Mouse (Mus musculus): ENCODE measurements around the gene Cpne2.

DNA sequence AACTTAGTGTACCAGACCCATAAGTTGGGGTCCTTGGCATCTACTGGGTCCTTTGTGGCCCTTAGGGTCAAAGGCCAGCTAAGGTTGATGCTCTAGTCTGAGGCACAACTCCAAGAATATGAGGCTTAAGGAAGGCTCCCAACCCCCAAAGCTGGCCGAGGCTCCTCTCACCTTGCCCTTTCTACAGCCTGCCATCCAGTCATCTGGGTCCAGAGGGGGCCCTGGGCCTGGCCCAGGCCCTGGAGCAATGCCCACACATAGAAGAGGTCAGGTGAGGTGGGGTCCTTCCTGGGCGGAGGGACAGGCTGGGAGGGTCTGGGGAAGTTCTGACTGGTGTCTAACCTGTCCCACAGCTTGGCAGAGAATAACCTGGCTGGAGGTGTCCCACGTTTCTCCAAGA lies 10.3 kb upstream of the Cpne2 start:
- TF ChIP-seq POLR2A (IDR thresholded peaks at IDR 0.05; ENCODE audit: control insufficient read depth, extremely low read depth, insufficient read depth, low read length, poor library complexity) (no peak), CTCF (IDR thresholded peaks at IDR 0.05; ENCODE audit: borderline replicate concordance, control insufficient read depth, extremely low read depth, insufficient read depth, low read length, poor library complexity) (no peak)

Data from thymus, adult 2 months (tissue).